Mouse (Mus musculus) lung, adult 2 months (tissue): Measurements from ENCODE around the gene Dcbld2.

Experiments used
- CTCF ChIP-seq: fragments of 200-500 bp; IDR thresholded peaks from 2 replicates; pipeline ENCODE4 v1.5.1; 2011; ENCODE audit warnings: mild to moderate bottlenecking, low read length, control low read depth; ENCODE audit not compliant: insufficient read depth
- POLR2A ChIP-seq: fragments of 200-500 bp; IDR thresholded peaks from 2 replicates; pipeline ENCODE4 v1.6.1; 2011; ENCODE audit warnings: low read depth, mild to moderate bottlenecking, control low read depth, low read length, borderline replicate concordance; ENCODE audit errors: extremely low read depth

GRCm38 (mm10) chr16:58456445-58456844 is 48.2 kb downstream of the Dcbld2 start:
- TF ChIP-seq CTCF (no peak), POLR2A (no peak)
